Mouse (Mus musculus) urinary bladder, postnatal 0 days (tissue): ENCODE results near the gene Prss30. TPM values are rescaled to one million over a fixed set of nuclear protein-coding genes. Genes with fewer than 3 reads are reported as not detected.

Experiments
- microRNA-seq: library from miRNA; unstranded; fragments of <30 nt; microRNA quantifications from one replicate; pipeline ENCODE4, GENCODE M21; 2016
- polyA plus RNA-seq: library from polyadenylated mRNA; unstranded; fragments of >200 nt; fragmentation: Nextera tagmentation; extraction: Ambion mirVana; gene quantifications from 2 replicates; pipeline ENCODE4 v1.2.1, GENCODE M21; 2015

The Prss30 gene
- polyA plus RNA-seq, result 0.11 TPM in 1 of 2 replicates, not detected in the other

DNA sequence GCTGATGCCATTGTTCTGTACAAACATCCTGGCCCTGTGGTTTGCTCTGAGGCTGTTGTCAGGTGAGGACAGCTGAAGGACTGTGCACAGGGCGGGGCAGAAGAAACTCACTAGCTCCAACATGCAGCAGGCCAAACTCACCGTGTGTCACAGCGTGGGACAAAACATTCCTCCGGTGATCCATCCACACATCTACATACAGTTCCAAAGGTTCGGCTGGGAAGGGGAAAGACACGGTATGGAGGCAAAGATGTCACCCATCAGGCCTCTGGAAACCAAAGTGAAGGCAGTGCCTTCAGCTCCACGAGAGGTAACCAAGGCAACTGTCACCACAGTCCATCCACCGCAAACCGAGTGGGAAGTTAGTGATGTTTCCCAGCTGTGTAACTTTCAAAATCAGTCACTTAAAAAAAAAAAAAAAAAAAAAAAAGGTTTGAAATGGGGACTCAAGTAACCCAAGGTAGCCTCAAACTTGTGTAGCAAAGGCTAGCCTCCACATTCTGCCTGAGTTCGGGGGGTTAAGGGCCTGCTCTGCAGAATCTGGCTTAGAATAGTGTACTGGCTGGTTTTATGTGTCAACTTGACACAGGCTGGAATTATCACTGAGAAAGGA is at the start of gene Prss30:
Gene Prss30, minus strand, starts transcription at position 270 of the 613 bp plus-strand sequence.

DNA sequence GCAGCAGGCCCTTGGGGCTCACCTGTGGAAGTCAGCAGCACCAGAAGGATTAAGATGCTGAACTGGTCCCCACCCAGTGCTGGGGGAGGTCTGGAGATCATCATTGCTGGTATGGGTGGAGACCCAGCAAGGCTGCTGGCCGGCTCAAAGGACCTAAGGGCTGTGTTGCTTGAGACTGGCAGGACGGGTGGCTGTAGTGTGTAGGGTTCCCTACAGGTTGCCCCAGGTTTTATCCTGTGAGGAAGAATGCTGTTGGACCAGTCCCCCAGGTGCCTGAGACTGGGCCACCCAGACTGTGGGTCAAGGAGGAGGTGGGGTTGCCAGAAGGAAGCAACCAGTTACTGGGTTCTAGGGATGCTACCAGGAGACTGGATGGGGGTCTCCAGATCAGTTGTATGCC is 17.5 kb upstream of the Prss30 start, which contains the start of gene Prss22:
Gene Prss22, minus strand, starts transcription at position 200 of the 400 bp plus-strand sequence.

DNA sequence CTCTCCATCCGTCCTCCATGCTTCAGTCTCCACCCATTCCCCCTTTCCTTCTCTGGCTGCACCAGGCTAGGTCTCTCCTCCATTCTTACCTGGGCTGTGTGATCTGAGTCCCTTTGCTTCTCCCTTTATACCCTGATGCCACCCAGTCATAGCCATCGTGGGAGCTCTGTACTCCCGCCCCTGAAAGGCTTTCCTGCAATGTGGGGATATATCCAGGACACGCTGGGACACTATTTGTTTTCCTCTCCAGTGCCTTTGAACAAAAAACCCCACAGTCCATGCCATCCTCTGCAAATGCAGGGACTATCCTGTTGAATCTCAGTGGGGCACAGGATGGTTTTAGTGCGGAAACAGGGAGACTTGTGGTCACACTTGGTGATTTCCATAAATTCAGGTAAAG is 25.2 kb downstream of the Prss30 start, which contains the start of gene Sbpl:
Gene Sbpl, minus strand, starts transcription at position 101 of the 400 bp plus-strand sequence.

DNA sequence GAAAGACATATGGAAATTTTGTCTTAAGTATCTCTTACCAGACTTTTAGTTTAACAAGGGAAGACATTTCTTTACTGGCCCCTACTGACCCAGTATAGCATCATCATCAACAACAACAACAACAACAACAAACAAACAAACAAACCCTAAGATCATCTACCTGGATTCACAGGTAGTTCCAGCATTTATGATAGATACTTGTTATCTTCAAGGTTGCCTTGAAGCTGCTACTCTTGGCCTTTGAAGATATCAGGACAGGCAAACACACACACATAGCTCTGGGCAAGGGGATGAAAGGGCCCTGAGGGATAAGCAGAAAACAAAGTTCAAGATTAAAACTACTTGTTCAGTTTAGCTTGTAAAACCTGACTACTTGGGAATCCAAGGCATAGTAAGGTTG is 39.0 kb downstream of the Prss30 start, which contains the start of gene Sbp:
Gene Sbp, plus strand, starts transcription at position 301 of the 400 bp plus-strand sequence.

Small RNA genes lying within 50 kb of the gene (microRNA-seq; reads per million reads assigned to microRNA genes)
- gene Gm27700, result not detected

Other genes starting within 250 kb of the Prss30 start
- gene Paqr4, start 239.7 kb downstream of the Prss30 start, polyA plus RNA-seq, result 21.7 and 28.3 TPM in 2 replicates
- gene Kremen2, start 234.7 kb downstream of the Prss30 start, polyA plus RNA-seq, result 0.07 and 0.13 TPM in 2 replicates
- gene Flywch1, start 209.0 kb downstream of the Prss30 start, polyA plus RNA-seq, result 26.5 and 28.3 TPM in 2 replicates
- 11.5 and 14.0 TPM in 2 replicates for gene Flywch2, start 194.5 kb downstream of the Prss30 start, polyA plus RNA-seq
- gene Srrm2, start 190.0 kb downstream of the Prss30 start, polyA plus RNA-seq, result 230 and 239 TPM in 2 replicates
- gene Elob, start 151.4 kb downstream of the Prss30 start, polyA plus RNA-seq, result 1,134 TPM in 2 replicates
- not detected in 2 replicates for gene Prss33, start 144.5 kb downstream of the Prss30 start, polyA plus RNA-seq
- gene Prss32, start 136.7 kb downstream of the Prss30 start, polyA plus RNA-seq, result 1.1 and 1.5 TPM in 2 replicates
- gene Prss41, start 136.4 kb downstream of the Prss30 start, polyA plus RNA-seq, result 0.12 TPM in 1 of 2 replicates, not detected in the other
- gene Prss21, start 112.5 kb downstream of the Prss30 start, polyA plus RNA-seq, result not detected in 2 replicates
- gene Dcpp1, start 99.7 kb downstream of the Prss30 start, polyA plus RNA-seq, result not detected in 2 replicates
- gene Dcpp2, start 99.7 kb downstream of the Prss30 start, polyA plus RNA-seq, result not detected in 2 replicates
- not detected in 2 replicates for gene Dcpp3, start 63.1 kb downstream of the Prss30 start, polyA plus RNA-seq
- not detected in 2 replicates for gene Sbp, start 38.9 kb downstream of the Prss30 start, polyA plus RNA-seq
- not detected in 2 replicates for gene Sbpl, start 25.3 kb downstream of the Prss30 start, polyA plus RNA-seq
- gene Prss22, start 17.5 kb upstream of the Prss30 start, polyA plus RNA-seq, result 14.5 and 15.4 TPM in 2 replicates
- gene Prss27, start 57.6 kb upstream of the Prss30 start, polyA plus RNA-seq, result 22.4 and 23.8 TPM in 2 replicates
- 47.7 and 61.0 TPM in 2 replicates for gene Kctd5, start 92.9 kb upstream of the Prss30 start, polyA plus RNA-seq
- gene Pdpk1, start 170.4 kb upstream of the Prss30 start, polyA plus RNA-seq, result 31.2 and 35.3 TPM in 2 replicates
- gene Amdhd2, start 183.2 kb upstream of the Prss30 start, polyA plus RNA-seq, result 24.9 and 27.2 TPM in 2 replicates
- gene Atp6v0c, start 189.1 kb upstream of the Prss30 start, polyA plus RNA-seq, result 502 and 568 TPM in 2 replicates
- gene Tbc1d24, start 225.0 kb upstream of the Prss30 start, polyA plus RNA-seq, result 1.7 and 1.9 TPM in 2 replicates
- gene Ntn3, start 229.0 kb upstream of the Prss30 start, polyA plus RNA-seq, result 1.6 TPM in 2 replicates
- 3.6 TPM in 2 replicates for gene Tedc2, start 240.3 kb upstream of the Prss30 start, polyA plus RNA-seq